Mouse (Mus musculus) lung, embryonic 16.5 days (tissue): ENCODE data around the gene Iqcf5. TPM values are rescaled to one million over a fixed set of nuclear protein-coding genes. Genes with fewer than 3 reads are reported as not detected.
A peak's percentile ranks its signal among the peaks of the same experiment; 100 is the strongest.

Source experiments
- ATAC-seq: fragments of 200-750 bp; cut with Nextera tagmentation; 2 replicates; pipeline ENCODE4 v1.8.0; 2017; ENCODE audit warnings: low read depth, mild to moderate bottlenecking, moderate library complexity
- H3K27ac ChIP-seq: fragments of 300-500 bp; sonication (generic); 2 replicates; pipeline ENCODE4 v1.5.1; 2014; ENCODE audit warnings: mild to moderate bottlenecking, control low read depth, low read length
- H3K27me3 ChIP-seq: fragments of 300-500 bp; sonication (generic); 2 replicates; pipeline ENCODE4 v1.6.1; 2014; ENCODE audit warnings: low read depth, low read length, mixed read lengths; ENCODE audit not compliant: control insufficient read depth, insufficient read depth
- H3K36me3 ChIP-seq: fragments of 300-500 bp; sonication (generic); 2 replicates; pipeline ENCODE4 v1.6.1; 2014; ENCODE audit warnings: low read length; ENCODE audit not compliant: control insufficient read depth, insufficient read depth
- H3K4me1 ChIP-seq: fragments of 300-500 bp; sonication (generic); replicated peaks from 2 replicates; pipeline ENCODE4 v1.6.1; 2014; ENCODE audit warnings: low read length, mixed read lengths; ENCODE audit not compliant: control insufficient read depth, insufficient read depth
- H3K4me2 ChIP-seq: fragments of 300-500 bp; sonication (generic); 2 replicates; pipeline ENCODE4 v1.6.1; 2014; ENCODE audit warnings: low read depth, low read length, control low read depth
- H3K4me3 ChIP-seq: fragments of 300-500 bp; sonication (generic); 2 replicates; pipeline ENCODE4 v1.5.1; 2014; ENCODE audit warnings: mild to moderate bottlenecking, low read length, control low read depth
- H3K9ac ChIP-seq: fragments of 300-500 bp; sonication (generic); 2 replicates; pipeline ENCODE4 v1.6.1; 2014; ENCODE audit warnings: low read length, control low read depth
- H3K9me3 ChIP-seq: fragments of 300-500 bp; sonication (generic); 2 replicates; pipeline ENCODE4 v1.6.1; 2016; ENCODE audit warnings: low read length; ENCODE audit not compliant: control insufficient read depth
- WGBS: fragments of 180-500 bp; shearing (Covaris S2); extraction: QIAGEN DNeasy Blood & Tissue Kit; methylation state at CpG from one replicate; pipeline ENCODE4 v1.1.7; 2014; 5-methylcytosine and 5-hydroxymethylcytosine counted together
- polyA plus RNA-seq: library from polyadenylated mRNA; unstranded; fragments of >200 nt; fragmentation: Nextera tagmentation; extraction: Ambion mirVana; gene quantifications from 2 replicates; pipeline ENCODE4 v1.2.1, GENCODE M21; 2015

Gene Iqcf5
- polyA plus RNA-seq, 1 experiment from 2014 or later = not detected

GRCm38 (mm10) chr9:106501846-106502245 is 12.5 kb upstream of the Iqcf5 start:
- H3K27ac ChIP-seq = no peak overlapping the region
- ATAC-seq = no peak
- no peak overlapping the region for H3K9ac ChIP-seq
- H3K36me3 ChIP-seq = no peaks in the 10 kb centered on the region
- H3K27me3 ChIP-seq = no peaks in the 10 kb centered on the region
- WGBS = 86% methylated on average over 22 of the region's 22 CpGs
- no peak overlapping the region for H3K4me2 ChIP-seq
- no peak overlapping the region for H3K4me3 ChIP-seq
- no peaks in the 10 kb centered on the region for H3K9me3 ChIP-seq
- no peaks in the 10 kb centered on the region for H3K4me1 ChIP-seq

- Histone ChIP-seq H3K4me3 (no peak overlapping the region), H3K9me3 (no peaks in the 10 kb centered on the region), H3K27ac (no peak overlapping the region), H3K4me1 (no peaks in the 10 kb centered on the region), H3K9ac (no peak overlapping the region), H3K27me3 (no peaks in the 10 kb centered on the region), H3K36me3 (no peaks in the 10 kb centered on the region), H3K4me2 (no peak overlapping the region)
- WGBS = 67% methylated on average over 6 of the region's 6 CpGs
- no peak for ATAC-seq
These were observed 10.1 kb upstream of the Iqcf5 start for GRCm38 (mm10) chr9:106504246-106504645.

- ATAC-seq = no peak
- H3K4me3 ChIP-seq = no peak overlapping the region
- 80% methylated on average over 10 of the region's 10 CpGs for WGBS
- no peak overlapping the region for H3K9ac ChIP-seq
- H3K36me3 ChIP-seq = no peaks in the 10 kb centered on the region
- no peak overlapping the region for H3K4me2 ChIP-seq
- H3K9me3 ChIP-seq = no peaks in the 10 kb centered on the region
- H3K27me3 ChIP-seq = no peaks in the 10 kb centered on the region
- peaks cover 8% of the 10 kb centered on the region for H3K4me1 ChIP-seq
- H3K27ac ChIP-seq = no peak overlapping the region
These were observed 5.0 kb upstream of the Iqcf5 start for GRCm38 (mm10) chr9:106509356-106509755.

- H3K4me2 ChIP-seq = no peak overlapping the region
- 35% methylated on average over 13 of the region's 13 CpGs for WGBS
- no peak overlapping the region for H3K9ac ChIP-seq
- ATAC-seq = peak; percentile 54
- H3K4me1 ChIP-seq = peaks cover 8% of the 10 kb centered on the region
- no peak overlapping the region for H3K27ac ChIP-seq
- no peak overlapping the region for H3K4me3 ChIP-seq
- no peaks in the 10 kb centered on the region for H3K36me3 ChIP-seq
- no peaks in the 10 kb centered on the region for H3K9me3 ChIP-seq
- H3K27me3 ChIP-seq = no peaks in the 10 kb centered on the region
These were observed 1.5 kb upstream of the Iqcf5 start for GRCm38 (mm10) chr9:106512729-106513450.

- H3K27me3 ChIP-seq = no peaks in the 10 kb centered on the region
- H3K4me3 ChIP-seq = no peak overlapping the region
- H3K9me3 ChIP-seq = no peaks in the 10 kb centered on the region
- ATAC-seq = no peak
- H3K4me2 ChIP-seq = no peak overlapping the region
- H3K9ac ChIP-seq = no peak overlapping the region
- WGBS = 78% methylated on average over 6 of the region's 6 CpGs
- H3K36me3 ChIP-seq = no peaks in the 10 kb centered on the region
- H3K4me1 ChIP-seq = peaks cover 8% of the 10 kb centered on the region
- no peak overlapping the region for H3K27ac ChIP-seq
These were observed 807 bp upstream of the Iqcf5 start for GRCm38 (mm10) chr9:106513566-106513965.

GRCm38 (mm10) chr9:106519433-106519832 is 5.1 kb downstream of the Iqcf5 start:
- Histone ChIP-seq H3K4me1 (no peaks in the 10 kb centered on the region), H3K9me3 (no peaks in the 10 kb centered on the region), H3K4me2 (no peak overlapping the region), H3K9ac (no peak overlapping the region), H3K36me3 (no peaks in the 10 kb centered on the region), H3K4me3 (no peak overlapping the region), H3K27me3 (no peaks in the 10 kb centered on the region), H3K27ac (no peak overlapping the region)
- WGBS = 45% methylated on average over 2 of the region's 2 CpGs
- peak; percentile 59; the same call in 1 of the 2 replicates for ATAC-seq

GRCm38 (mm10) chr9:106519909-106520308 is 5.5 kb downstream of the Iqcf5 start:
- no peak; the same call in 1 of the 2 replicates for ATAC-seq
- no peak overlapping the region for H3K9ac ChIP-seq
- WGBS = 46% methylated on average over 8 of the region's 8 CpGs

GRCm38 (mm10) chr9:106531833-106532232 is 17.5 kb downstream of the Iqcf5 start:
- no peak for ATAC-seq
- Histone ChIP-seq H3K4me2 (no peak overlapping the region), H3K9me3 (no peaks in the 10 kb centered on the region), H3K4me1 (no peaks in the 10 kb centered on the region), H3K4me3 (no peak overlapping the region), H3K27ac (no peak overlapping the region), H3K36me3 (no peaks in the 10 kb centered on the region), H3K9ac (no peak overlapping the region), H3K27me3 (no peaks in the 10 kb centered on the region)
- WGBS = 22% methylated on average over 3 of the region's 3 CpGs

More at GRCm38 (mm10) chr9:106519909-106520308, 5.5 kb downstream of the Iqcf5 start:
- Histone ChIP-seq H3K36me3 (no peaks in the 10 kb centered on the region), H3K27me3 (no peaks in the 10 kb centered on the region), H3K4me1 (no peaks in the 10 kb centered on the region), H3K9me3 (no peaks in the 10 kb centered on the region), H3K4me2 (no peak overlapping the region), H3K27ac (peak overlapping the region; percentile 2; the same call in 1 of the 2 replicates), H3K4me3 (no peak overlapping the region)

GRCm38 (mm10) chr9:106534296-106534695 is 19.9 kb downstream of the Iqcf5 start:
- no peak for ATAC-seq
- Histone ChIP-seq H3K36me3 (no peaks in the 10 kb centered on the region), H3K4me3 (no peak overlapping the region), H3K27ac (no peak overlapping the region), H3K9me3 (no peaks in the 10 kb centered on the region), H3K27me3 (no peaks in the 10 kb centered on the region), H3K9ac (no peak overlapping the region), H3K4me2 (no peak overlapping the region), H3K4me1 (no peaks in the 10 kb centered on the region)
- WGBS = 83% methylated on average over 7 of the region's 7 CpGs
